Mouse (Mus musculus) embryonic facial prominence, embryonic 14.5 days (tissue): Measurements from ENCODE around the gene Ptprt. TPM values are rescaled to one million over a fixed set of nuclear protein-coding genes. Genes with fewer than 3 reads are reported as not detected.

ENCODE experiments used
- ATAC-seq: fragments of 200-750 bp; cut with Nextera tagmentation; 2 replicates; pipeline ENCODE4 v1.8.0; 2017; ENCODE audit warnings: low read depth, moderate number of reproducible peaks, moderate TSS enrichment
- DNase-seq: peaks from one replicate; pipeline ENCODE4 v3.0.0-alpha.2; 2015; ENCODE audit warnings: low spot score
- H3K27ac ChIP-seq: fragments of 300-500 bp; sonication (generic); replicated peaks from 2 replicates; pipeline ENCODE4 v1.5.1; 2014; ENCODE audit warnings: low read depth, mild to moderate bottlenecking, low read length, moderate library complexity
- H3K27me3 ChIP-seq: fragments of 300-500 bp; sonication (generic); replicated peaks from 2 replicates; pipeline ENCODE4 v1.6.1; 2014; ENCODE audit warnings: low read length; ENCODE audit not compliant: control insufficient read depth, insufficient read depth
- H3K36me3 ChIP-seq: fragments of 300-500 bp; sonication (generic); 2 replicates; pipeline ENCODE4 v1.6.1; 2014; ENCODE audit warnings: low read length, mixed read lengths; ENCODE audit not compliant: control insufficient read depth, insufficient read depth
- H3K4me1 ChIP-seq: fragments of 300-500 bp; sonication (generic); 2 replicates; pipeline ENCODE4 v1.6.1; 2014; ENCODE audit warnings: antibody characterized with exemption, low read length; ENCODE audit not compliant: control insufficient read depth, insufficient read depth
- H3K4me2 ChIP-seq: fragments of 300-500 bp; sonication (generic); 2 replicates; pipeline ENCODE4 v1.6.1; 2014; ENCODE audit warnings: low read depth, mild to moderate bottlenecking, low read length, moderate library complexity, mixed read lengths
- H3K4me3 ChIP-seq: fragments of 300-500 bp; sonication (generic); 2 replicates; pipeline ENCODE4 v1.5.1; 2014; ENCODE audit warnings: low read depth, mild to moderate bottlenecking, low read length
- H3K9ac ChIP-seq: fragments of 300-500 bp; sonication (generic); 2 replicates; pipeline ENCODE4 v1.6.1; 2014; ENCODE audit warnings: low read depth, mild to moderate bottlenecking, low read length, moderate library complexity, mixed read lengths
- H3K9me3 ChIP-seq: fragments of 300-500 bp; sonication (generic); 2 replicates; pipeline ENCODE4 v1.6.1; 2016; ENCODE audit warnings: low read length; ENCODE audit not compliant: control insufficient read depth
- WGBS: fragments of 180-500 bp; shearing (Covaris S2); extraction: QIAGEN DNeasy Blood & Tissue Kit; methylation state at CpG from one replicate; pipeline ENCODE4 v1.1.7; 2014; 5-methylcytosine and 5-hydroxymethylcytosine counted together
- polyA plus RNA-seq: library from polyadenylated mRNA; unstranded; fragments of >200 nt; fragmentation: Nextera tagmentation; extraction: Ambion mirVana; gene quantifications from 2 replicates; pipeline ENCODE4 v1.2.1, GENCODE M21; 2014

The Ptprt gene
- polyA plus RNA-seq, 1 experiment from 2014 or later = 3.0 TPM

- DNase-seq = no peak
- no peak overlapping the region for H3K4me3 ChIP-seq
- no peaks in the 10 kb centered on the region for H3K36me3 ChIP-seq
- H3K9me3 ChIP-seq = no peaks in the 10 kb centered on the region
- no peaks in the 10 kb centered on the region for H3K4me1 ChIP-seq
- no peak overlapping the region for H3K9ac ChIP-seq
- WGBS = 73% methylated on average over 2 of the region's 2 CpGs
- no peak for ATAC-seq
- no peaks in the 10 kb centered on the region for H3K27me3 ChIP-seq
- no peak overlapping the region for H3K27ac ChIP-seq
- H3K4me2 ChIP-seq = no peak overlapping the region
Observed at GRCm38 (mm10) chr2:162572851-162573250, 88.1 kb downstream of the Ptprt start.

GRCm38 (mm10) chr2:162571037-162571436 is 89.9 kb downstream of the Ptprt start:
- ATAC-seq (no peak), DNase-seq (no peak)
- no peaks in the 10 kb centered on the region for H3K27me3 ChIP-seq
- no peak overlapping the region for H3K9ac ChIP-seq
- WGBS = 89% methylated on average over 12 of the region's 12 CpGs
- H3K4me3 ChIP-seq = no peak overlapping the region
- no peak overlapping the region for H3K4me2 ChIP-seq
- H3K9me3 ChIP-seq = no peaks in the 10 kb centered on the region
- no peaks in the 10 kb centered on the region for H3K36me3 ChIP-seq
- H3K27ac ChIP-seq = no peak overlapping the region
- no peaks in the 10 kb centered on the region for H3K4me1 ChIP-seq

GRCm38 (mm10) chr2:162568308-162569100 is 92.4 kb downstream of the Ptprt start:
- 65% methylated on average over 6 of the region's 6 CpGs for WGBS

GRCm38 (mm10) chr2:162548312-162548711 is 112.6 kb downstream of the Ptprt start:
- no peaks in the 10 kb centered on the region for H3K9me3 ChIP-seq
- no peaks in the 10 kb centered on the region for H3K27me3 ChIP-seq
- 78% methylated on average over 8 of the region's 8 CpGs for WGBS
- no peak overlapping the region for H3K9ac ChIP-seq
- H3K36me3 ChIP-seq = no peaks in the 10 kb centered on the region
- no peak overlapping the region for H3K4me2 ChIP-seq
- no peak overlapping the region for H3K4me3 ChIP-seq
- ATAC-seq (no peak), DNase-seq (peak; percentile 17)
- no peaks in the 10 kb centered on the region for H3K4me1 ChIP-seq
- H3K27ac ChIP-seq = no peak overlapping the region

More at GRCm38 (mm10) chr2:162568308-162569100, 92.4 kb downstream of the Ptprt start:
- Histone ChIP-seq H3K27me3 (no peaks in the 10 kb centered on the region), H3K36me3 (no peaks in the 10 kb centered on the region), H3K9ac (no peak overlapping the region), H3K9me3 (no peaks in the 10 kb centered on the region), H3K4me3 (no peak overlapping the region), H3K4me2 (no peak overlapping the region), H3K27ac (no peak overlapping the region), H3K4me1 (no peaks in the 10 kb centered on the region)
- DNase-seq = peak; percentile 45
- ATAC-seq = no peak

GRCm38 (mm10) chr2:162531638-162532037 is 129.3 kb downstream of the Ptprt start:
- WGBS = 43% methylated on average over 7 of the region's 7 CpGs
- H3K4me1 ChIP-seq = no peaks in the 10 kb centered on the region
- H3K4me2 ChIP-seq = no peak overlapping the region
- no peak for ATAC-seq
- H3K27me3 ChIP-seq = no peaks in the 10 kb centered on the region
- no peak for DNase-seq
- 0 out of 2 replicates have a peak, but pooled peaks cover 5% of the 10 kb centered on the region for H3K9me3 ChIP-seq
- H3K9ac ChIP-seq = no peak overlapping the region
- no peak overlapping the region for H3K27ac ChIP-seq
- H3K4me3 ChIP-seq = no peak overlapping the region
- H3K36me3 ChIP-seq = no peaks in the 10 kb centered on the region

- Histone ChIP-seq H3K9ac (no peak overlapping the region), H3K27me3 (no peaks in the 10 kb centered on the region), H3K4me1 (no peaks in the 10 kb centered on the region), H3K36me3 (no peaks in the 10 kb centered on the region), H3K4me3 (no peak overlapping the region), H3K9me3 (no peaks in the 10 kb centered on the region), H3K27ac (no peak overlapping the region), H3K4me2 (no peak overlapping the region)
- ATAC-seq = no peak
- WGBS = 96% methylated on average over 3 of the region's 3 CpGs
- no peak for DNase-seq
Observed at GRCm38 (mm10) chr2:162528911-162529310, 132.0 kb downstream of the Ptprt start.

- no peak for ATAC-seq
- Histone ChIP-seq H3K4me1 (no peaks in the 10 kb centered on the region), H3K9ac (no peak overlapping the region), H3K36me3 (no peaks in the 10 kb centered on the region), H3K27ac (no peak overlapping the region), H3K4me3 (no peak overlapping the region), H3K4me2 (no peak overlapping the region), H3K27me3 (no peaks in the 10 kb centered on the region), H3K9me3 (no peaks in the 10 kb centered on the region)
- 84% methylated on average over 8 of the region's 8 CpGs for WGBS
- no peak for DNase-seq
Observed at GRCm38 (mm10) chr2:162515993-162516392, 145.0 kb downstream of the Ptprt start.

- DNase-seq (no peak), ATAC-seq (no peak)
- Histone ChIP-seq H3K4me2 (no peak overlapping the region), H3K27ac (no peak overlapping the region), H3K9me3 (no peaks in the 10 kb centered on the region), H3K27me3 (no peaks in the 10 kb centered on the region), H3K9ac (no peak overlapping the region), H3K4me1 (no peaks in the 10 kb centered on the region), H3K4me3 (no peak overlapping the region), H3K36me3 (no peaks in the 10 kb centered on the region)
- 83% methylated on average over 4 of the region's 4 CpGs for WGBS
Observed at GRCm38 (mm10) chr2:162513072-162513471, 147.9 kb downstream of the Ptprt start.

- Histone ChIP-seq H3K4me2 (no peak overlapping the region), H3K4me3 (no peak overlapping the region)
- 81% methylated on average over 1 of the region's 1 CpGs for WGBS
Observed at GRCm38 (mm10) chr2:162512094-162512493, 148.9 kb downstream of the Ptprt start.

More at GRCm38 (mm10) chr2:162512094-162512493, 148.9 kb downstream of the Ptprt start:
- no peak overlapping the region for H3K27ac ChIP-seq
- no peaks in the 10 kb centered on the region for H3K36me3 ChIP-seq
- ATAC-seq (no peak), DNase-seq (no peak)
- H3K9ac ChIP-seq = no peak overlapping the region
- H3K9me3 ChIP-seq = no peaks in the 10 kb centered on the region
- H3K4me1 ChIP-seq = no peaks in the 10 kb centered on the region
- no peaks in the 10 kb centered on the region for H3K27me3 ChIP-seq
